Mouse (Mus musculus) limb, embryonic 15.5 days (tissue): ENCODE results near the gene Odf2. TPM values are rescaled to one million over a fixed set of nuclear protein-coding genes. Genes with fewer than 3 reads are reported as not detected.

Source experiments
- microRNA-seq: library from miRNA; unstranded; fragments of <30 nt; microRNA quantifications from one replicate; pipeline ENCODE4, GENCODE M21; 2016
- polyA plus RNA-seq: library from polyadenylated mRNA; unstranded; fragments of >200 nt; fragmentation: Nextera tagmentation; extraction: Ambion mirVana; gene quantifications from 2 replicates; pipeline ENCODE4 v1.2.1, GENCODE M21; 2015

Gene Odf2
- polyA plus RNA-seq, 1 experiment from 2014 or later, result 52.1 TPM

Small RNA genes lying within 50 kb of the gene (microRNA-seq; reads per million reads assigned to microRNA genes)
- not detected for gene Mir219a-2
- gene Mir219b, result not detected

Other genes starting within 250 kb of the Odf2 start
- not detected in 2 replicates for gene Gm13420, start 137.5 kb upstream of the Odf2 start, polyA plus RNA-seq
- 0.33 TPM in 1 of 2 replicates, not detected in the other for gene Gm13547, start 129.9 kb upstream of the Odf2 start, polyA plus RNA-seq
- gene Coq4, start 101.7 kb upstream of the Odf2 start, polyA plus RNA-seq, result 25.4 and 26.7 TPM in 2 replicates
- gene Trub2, start 100.7 kb upstream of the Odf2 start, polyA plus RNA-seq, result 32.1 and 33.9 TPM in 2 replicates
- 19.1 and 22.2 TPM in 2 replicates for gene Slc27a4, start 86.6 kb upstream of the Odf2 start, polyA plus RNA-seq
- gene Urm1, start 69.1 kb upstream of the Odf2 start, polyA plus RNA-seq, result 24.4 and 27.5 TPM in 2 replicates
- gene Cercam, start 20.1 kb upstream of the Odf2 start, polyA plus RNA-seq, result 53.1 and 64.1 TPM in 2 replicates
- gene Gle1, start 46.2 kb downstream of the Odf2 start, polyA plus RNA-seq, result 58.0 and 59.5 TPM in 2 replicates
- gene Sptan1, start 76.3 kb downstream of the Odf2 start, polyA plus RNA-seq, result 89.3 and 95.5 TPM in 2 replicates
- gene Wdr34, start 159.7 kb downstream of the Odf2 start, polyA plus RNA-seq, result 36.7 and 37.0 TPM in 2 replicates
- gene Set, start 168.2 kb downstream of the Odf2 start, polyA plus RNA-seq, result 323 and 361 TPM in 2 replicates
- 8.6 and 10.4 TPM in 2 replicates for gene Pkn3, start 188.5 kb downstream of the Odf2 start, polyA plus RNA-seq
- 21.1 and 21.6 TPM in 2 replicates for gene Zdhhc12, start 204.4 kb downstream of the Odf2 start, polyA plus RNA-seq
- 6.5 and 8.6 TPM in 2 replicates for gene Zer1, start 235.4 kb downstream of the Odf2 start, polyA plus RNA-seq
- 5.5 and 8.0 TPM in 2 replicates for gene Tbc1d13, start 244.5 kb downstream of the Odf2 start, polyA plus RNA-seq